Mouse (Mus musculus) left cerebral cortex, adult 2 months (tissue): ENCODE measurements around the gene Cort. TPM values are rescaled to one million over a fixed set of nuclear protein-coding genes. Genes with fewer than 3 reads are reported as not detected.

Source experiments
- DNase-seq, 2 experiments: peaks; one replicate each; pipeline ENCODE4 v3.0.0; 2021 to 2022; ENCODE audit warnings: low spot score in 2 of 2, mixed read lengths in 1 of 2; ENCODE audit errors: extremely low spot score in 1 of 2
- H3K27ac ChIP-seq: fragments of 200-600 bp; 2 replicates; pipeline ENCODE4 v1.8.1; 2022
- H3K4me3 ChIP-seq: fragments of 200-600 bp; 2 replicates; pipeline ENCODE4 v1.8.1; 2022
- CTCF ChIP-seq: fragments of 200-600 bp; IDR thresholded peaks from 2 replicates; pipeline ENCODE4 v1.8.1; 2022; ENCODE audit warnings: antibody characterized with exemption, mild to moderate bottlenecking, moderate library complexity
- intact Hi-C: fragments of 180-260 bp; cut with DNase I; formaldehyde crosslinking; loops from one replicate; pipeline ENCODE4 v1.15.1; 2025
- total RNA-seq, 2 experiments: library from RNA; stranded (reverse); gene quantifications; 2 replicates each; pipeline ENCODE4 v1.2.3; 2021

Cort gene
- total RNA-seq, 2 experiments from 2014 or later = 12.6 to 14.1 TPM

DNA sequence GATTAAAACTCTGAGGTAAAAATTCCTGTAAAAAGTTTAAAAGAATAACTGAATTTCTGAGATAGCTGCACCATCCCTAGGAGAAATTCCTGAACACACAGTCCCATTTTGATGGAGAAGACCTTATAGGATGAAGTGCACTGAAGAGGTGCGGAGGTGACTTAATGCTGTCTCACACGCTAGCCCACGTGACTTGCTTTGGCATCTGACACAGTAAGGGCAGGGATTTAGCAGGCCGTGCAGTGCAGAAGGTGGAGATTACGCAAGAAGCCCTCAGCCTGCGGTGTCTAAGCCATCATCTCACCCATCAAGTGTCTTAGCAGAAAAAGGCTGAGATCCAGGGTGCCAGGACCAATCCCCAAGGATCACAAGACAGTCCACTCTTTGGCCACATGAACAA, 34.6 kb upstream of the Cort start:
- Histone ChIP-seq H3K27ac (no peak overlapping the region), H3K4me3 (no peak overlapping the region)
- TF ChIP-seq CTCF = no peak
- intact Hi-C loops = no loop called here
- no peak for DNase-seq

DNA sequence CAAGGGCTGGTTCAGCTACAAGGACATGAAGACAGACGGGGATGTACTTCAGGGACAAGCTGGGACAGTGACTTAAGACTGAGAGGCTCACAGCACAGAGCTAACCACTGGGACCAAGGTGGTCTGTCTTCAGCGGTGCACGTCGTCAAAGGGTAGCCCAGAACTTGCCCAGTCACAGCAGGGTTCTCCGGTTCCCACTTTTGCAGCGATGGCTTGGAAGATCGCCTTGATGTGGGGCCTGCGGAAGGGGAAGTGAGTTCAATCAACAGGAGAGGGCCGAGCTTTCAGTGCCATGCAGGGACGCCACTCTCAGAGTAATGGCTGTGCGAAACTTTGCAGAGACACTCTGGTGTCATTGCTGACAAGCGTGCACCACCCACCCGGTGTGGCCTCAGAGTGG, 33.3 kb upstream of the Cort start:
- H3K4me3 ChIP-seq = no peak overlapping the region
- intact Hi-C loops = no loop called here
- H3K27ac ChIP-seq = no peak overlapping the region
- no peak for TF ChIP-seq CTCF
- no peak for DNase-seq

DNA sequence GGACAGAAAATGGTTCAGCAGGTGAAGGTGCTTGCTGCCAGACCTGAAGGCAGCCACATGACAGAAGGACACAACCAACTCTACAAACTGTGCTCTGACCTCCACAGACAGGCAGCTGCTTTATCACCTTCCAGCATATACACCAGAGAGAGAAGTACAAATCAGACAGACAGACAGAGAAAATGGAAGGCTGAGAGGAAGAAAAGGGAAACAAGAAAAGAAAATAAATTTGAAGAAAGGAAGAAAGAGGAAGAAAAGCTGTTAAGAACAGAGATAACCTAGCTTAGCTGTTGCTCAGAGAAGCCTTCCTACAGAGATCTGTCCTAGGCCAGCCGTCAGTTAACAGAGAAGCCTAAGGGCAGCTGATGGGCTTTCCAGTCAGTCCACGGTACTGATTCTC, 32.6 kb upstream of the Cort start:
- no peak for DNase-seq
- no peak for TF ChIP-seq CTCF
- no peak overlapping the region for H3K27ac ChIP-seq
- intact Hi-C loops = no loop called here
- H3K4me3 ChIP-seq = no peak overlapping the region

DNA sequence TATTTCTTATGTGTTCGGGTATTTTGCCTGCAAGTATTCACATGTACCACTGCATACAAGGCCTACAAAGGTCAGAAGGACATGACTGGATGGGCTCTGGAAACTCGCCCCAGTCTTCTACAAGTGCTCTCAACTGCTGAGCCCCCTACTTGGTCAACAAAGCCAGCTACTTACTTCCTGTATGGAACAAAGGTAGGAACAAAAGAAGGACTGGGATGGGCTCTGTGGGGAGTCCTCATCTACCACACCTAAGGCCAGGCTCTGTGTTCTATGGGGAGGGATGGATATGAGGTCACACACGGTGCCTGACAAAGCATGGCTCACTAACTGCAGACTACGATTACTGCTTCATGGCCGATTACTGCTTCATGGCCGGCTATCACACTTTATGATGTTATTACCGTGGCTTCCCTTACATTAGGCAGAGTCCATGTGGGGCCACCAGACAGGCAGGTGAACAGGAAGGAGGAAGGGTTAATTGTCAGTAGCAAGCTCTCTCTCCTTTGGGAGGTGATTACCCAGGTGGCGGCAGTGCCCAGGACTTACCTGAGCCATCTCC, 30.9 kb upstream of the Cort start:
- DNase-seq = no peak
- intact Hi-C loops = no loop called here
- H3K4me3 ChIP-seq = no peak overlapping the region
- no peak for TF ChIP-seq CTCF
- H3K27ac ChIP-seq = no peak overlapping the region

DNA sequence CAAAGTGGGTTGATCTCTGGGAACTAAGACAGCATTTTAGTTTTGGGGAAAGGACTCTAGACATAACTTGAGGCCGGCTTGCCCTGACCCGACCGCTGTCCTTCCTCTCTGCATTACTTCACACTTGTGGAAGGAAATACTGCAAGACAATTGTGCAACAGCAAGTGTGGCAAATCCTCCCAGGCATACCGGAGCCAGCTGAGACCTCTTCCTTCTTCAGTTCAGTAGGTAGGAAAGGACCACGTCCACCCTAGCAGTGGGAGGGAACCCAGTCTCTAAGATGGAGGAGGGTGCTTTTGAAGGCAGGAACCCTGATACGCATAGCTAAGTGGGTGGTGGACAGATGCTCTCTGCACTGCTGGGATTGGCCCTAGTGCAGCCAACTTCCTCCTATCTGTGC, 29.1 kb upstream of the Cort start:
- no peak for DNase-seq
- no peak for TF ChIP-seq CTCF
- intact Hi-C loops = no loop called here
- Histone ChIP-seq H3K4me3 (no peak overlapping the region), H3K27ac (no peak overlapping the region)

DNA sequence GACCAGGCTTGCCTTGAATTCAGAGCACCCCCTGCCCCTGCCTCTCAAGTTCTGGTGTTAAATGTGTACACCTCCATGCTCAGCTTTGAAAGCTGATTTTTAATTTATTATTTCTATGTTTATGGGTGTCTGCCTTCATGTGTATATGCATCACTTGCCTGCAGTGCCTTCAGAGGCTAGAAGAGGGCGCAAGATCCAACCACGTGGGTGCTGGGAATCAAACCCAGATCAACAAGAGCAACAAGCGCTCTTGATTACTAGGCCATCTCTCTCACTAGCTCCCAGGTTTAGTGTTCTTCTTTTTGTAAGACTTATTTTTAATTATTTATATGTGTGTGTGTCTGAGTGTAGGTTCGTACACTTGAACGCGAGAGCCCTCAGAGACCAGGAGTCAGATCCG, 28.3 kb upstream of the Cort start:
- Histone ChIP-seq H3K4me3 (no peak overlapping the region), H3K27ac (no peak overlapping the region)
- no peak for TF ChIP-seq CTCF
- intact Hi-C loops = no loop called here
- DNase-seq = no peak

DNA sequence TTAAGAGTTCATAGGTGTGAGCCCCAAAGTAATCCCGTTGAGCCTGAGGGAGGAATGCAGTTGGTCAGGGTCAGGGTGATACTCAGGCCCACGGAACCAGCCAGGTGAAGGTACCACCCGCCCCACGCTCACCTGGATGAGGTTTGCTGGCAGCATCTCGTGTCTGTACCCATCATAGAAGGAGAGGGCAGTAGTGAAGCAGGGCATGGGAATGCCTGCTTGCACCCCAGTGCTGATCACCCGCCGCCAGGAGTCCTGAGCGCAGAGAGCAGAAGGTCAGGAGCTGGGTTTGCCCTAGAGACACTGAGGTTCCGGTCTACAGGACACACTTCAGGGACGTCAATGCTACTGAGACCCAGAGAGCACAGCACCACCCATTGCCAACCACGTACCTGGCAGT, 24.2 kb upstream of the Cort start:
- DNase-seq = no peak
- intact Hi-C loops = no loop called here
- no peak for TF ChIP-seq CTCF
- Histone ChIP-seq H3K4me3 (no peak overlapping the region), H3K27ac (no peak overlapping the region)

DNA sequence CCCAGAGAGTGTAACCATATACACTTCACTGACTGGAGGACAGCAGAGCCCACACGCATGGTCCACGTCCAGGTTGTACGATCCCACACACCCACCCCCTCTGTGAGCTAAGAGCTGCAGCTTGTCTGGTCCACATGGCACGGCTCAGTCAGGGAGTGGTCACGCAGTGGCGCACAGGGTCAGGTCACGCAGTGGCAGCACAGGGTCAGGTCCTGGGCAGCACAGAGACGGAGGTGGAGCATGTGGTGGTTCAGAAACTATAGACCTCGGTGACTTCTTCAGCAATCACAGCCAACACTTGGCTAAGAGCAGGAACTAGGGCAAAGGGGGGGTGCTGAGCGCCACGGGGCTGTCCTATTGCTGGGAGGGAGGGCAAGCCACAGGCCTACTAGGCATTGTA, 23.7 kb upstream of the Cort start:
- intact Hi-C loops = no loop called here

DNA sequence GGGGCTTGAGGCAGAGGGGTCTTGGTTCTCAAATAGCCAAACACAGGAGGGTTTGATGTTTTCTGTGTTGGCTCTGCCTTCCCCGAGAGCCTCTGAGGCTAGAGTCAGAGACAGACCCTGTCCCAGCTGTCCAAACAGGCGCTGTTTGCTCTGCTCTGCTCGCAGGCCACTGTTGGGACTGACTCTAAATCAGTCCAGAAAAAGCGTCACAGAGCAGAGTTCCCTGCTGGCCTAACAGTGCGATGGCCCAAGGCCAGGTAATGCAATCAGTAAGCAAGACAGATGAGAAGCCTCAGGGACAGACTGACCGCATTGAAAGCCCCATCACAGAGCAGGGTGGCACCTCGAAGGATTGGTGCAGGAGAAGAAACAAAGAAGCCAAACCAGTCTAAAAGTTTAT, 23.0 kb upstream of the Cort start:
- TF ChIP-seq CTCF = no peak
- no peak for DNase-seq
- no peak overlapping the region for H3K27ac ChIP-seq
- intact Hi-C loops = loop anchor here (10.0 kb wide), 2 partner anchors 295 to 565 kb away; no protein-coding TSS in a partner anchor
- H3K4me3 ChIP-seq = no peak overlapping the region

More for the DNA sequence above, 23.7 kb upstream of the Cort start:
- H3K4me3 ChIP-seq = no peak overlapping the region
- no peak for DNase-seq
- H3K27ac ChIP-seq = no peak overlapping the region
- TF ChIP-seq CTCF = no peak

DNA sequence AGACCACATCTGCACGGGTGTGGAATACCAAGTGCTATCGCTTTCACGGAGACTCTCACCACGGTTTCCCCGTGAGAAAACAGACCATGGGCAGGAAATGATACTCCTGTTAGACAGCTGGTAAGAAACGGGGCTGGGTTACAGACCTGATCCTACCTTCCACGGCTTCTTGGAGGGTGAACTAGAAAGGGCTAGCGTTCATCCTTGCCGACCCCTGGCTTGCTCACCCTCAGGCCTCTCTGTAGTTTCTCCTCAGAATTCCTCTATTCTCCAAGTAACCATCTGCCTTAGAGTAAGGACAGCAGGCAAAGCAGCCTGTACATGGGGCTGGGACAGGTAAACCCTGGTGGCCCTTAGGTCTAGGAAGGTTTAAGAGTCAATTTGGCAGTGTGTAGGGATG, 22.6 kb upstream of the Cort start:
- Histone ChIP-seq H3K4me3 (no peak overlapping the region), H3K27ac (no peak overlapping the region)
- no peak for TF ChIP-seq CTCF
- no peak for DNase-seq
- intact Hi-C loops = loop anchor here (10.0 kb wide), 2 partner anchors 296 to 566 kb away; no protein-coding TSS in a partner anchor

DNA sequence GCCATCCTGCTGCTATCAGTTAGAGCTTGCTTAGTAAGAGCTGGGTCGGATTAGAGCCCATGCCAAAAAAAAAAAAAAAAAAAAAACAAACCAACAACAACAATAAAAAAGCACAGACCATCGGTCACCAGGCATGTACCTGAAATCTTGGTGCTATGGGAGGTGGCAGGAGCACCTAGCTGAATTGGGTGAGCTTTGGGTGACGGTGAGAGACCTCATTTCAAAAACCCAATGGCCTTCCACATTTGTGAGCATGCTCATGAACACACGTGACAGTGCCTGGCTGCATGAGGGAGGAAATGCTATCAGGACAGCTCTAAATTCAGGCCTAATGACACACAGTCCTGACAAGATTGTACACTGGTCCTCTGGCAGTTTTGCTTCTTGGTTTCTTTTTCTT, 21.5 kb upstream of the Cort start:
- no peak overlapping the region for H3K27ac ChIP-seq
- intact Hi-C loops = loop anchor here (10.0 kb wide), 2 partner anchors 297 to 567 kb away; no protein-coding TSS in a partner anchor
- TF ChIP-seq CTCF = no peak
- no peak for DNase-seq
- H3K4me3 ChIP-seq = no peak overlapping the region

DNA sequence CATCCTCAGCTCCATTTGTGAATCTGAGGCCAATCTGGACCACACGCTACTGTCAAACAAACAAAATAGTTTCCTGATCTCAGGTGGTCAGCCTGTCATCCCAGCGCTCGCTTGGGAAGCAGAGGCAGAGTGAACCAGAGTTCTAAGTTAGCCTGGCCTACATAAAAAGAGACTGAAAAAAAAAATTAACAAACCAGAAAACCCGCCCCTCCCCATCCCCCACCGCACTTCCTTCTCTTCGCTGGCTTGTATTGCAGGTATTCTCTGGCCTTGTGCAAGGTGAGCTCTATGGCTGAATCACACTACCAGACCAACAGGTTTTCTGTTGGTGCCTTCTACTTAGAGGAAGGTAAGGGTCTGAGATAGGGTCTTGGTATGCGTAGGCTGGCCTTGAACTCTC, 21.0 kb upstream of the Cort start:
- DNase-seq = no peak
- intact Hi-C loops = loop anchor here (10.0 kb wide), 2 partner anchors 297 to 567 kb away; no protein-coding TSS in a partner anchor
- TF ChIP-seq CTCF = no peak
- Histone ChIP-seq H3K27ac (no peak overlapping the region), H3K4me3 (no peak overlapping the region)

DNA sequence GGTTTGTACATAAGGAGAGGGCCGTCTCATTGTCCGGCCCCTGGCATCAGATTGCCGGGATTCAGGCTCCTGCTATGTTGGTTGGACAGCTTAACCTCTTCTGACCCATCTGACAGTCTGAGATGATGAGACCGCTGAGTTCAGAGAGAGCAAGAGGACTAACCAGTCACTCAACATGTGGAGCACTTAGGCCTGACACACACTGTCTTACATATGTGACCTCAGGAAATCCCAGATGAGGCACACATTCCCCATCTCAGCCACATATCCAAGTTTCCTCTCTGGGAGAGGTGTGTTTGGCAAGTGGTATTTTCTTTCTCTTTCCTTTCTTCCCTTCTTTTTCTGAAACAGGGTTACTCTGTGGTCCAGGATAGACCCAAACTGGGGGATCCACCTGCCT, 18.6 kb upstream of the Cort start:
- no peak for DNase-seq
- Histone ChIP-seq H3K27ac (no peak overlapping the region), H3K4me3 (no peak overlapping the region)
- TF ChIP-seq CTCF = no peak
- intact Hi-C loops = loop anchor here (2.0 to 10.0 kb wide), 3 partner anchors 38 to 570 kb away; no protein-coding TSS in a partner anchor
